Mouse (Mus musculus) mature B cell (primary cell): ENCODE measurements around the gene Itgb1.

ENCODE experiments used
- in situ Hi-C: fragments of 300-500 bp; cut with MboI; formaldehyde crosslinking; loops from 2 replicates; pipeline ENCODE4 v1.14.3; 2019

Itgb1 gene

GRCm38 (mm10) chr8:128685507-128686428 lies at the start of gene Itgb1:
TSS of gene Itgb1 (plus strand) at chr8:128685654.
- in situ Hi-C loops, result no loop called here

- in situ Hi-C loops, result no loop called here
Measured at GRCm38 (mm10) chr8:128643104-128643503, 42.4 kb upstream of the Itgb1 start.

- in situ Hi-C loops, result no loop called here
Measured at GRCm38 (mm10) chr8:128645452-128645851, 40.0 kb upstream of the Itgb1 start.

GRCm38 (mm10) chr8:128646456-128646855 lies 39.0 kb upstream of the Itgb1 start:
- in situ Hi-C loops, result no loop called here

- in situ Hi-C loops, result no loop called here
Measured at GRCm38 (mm10) chr8:128648071-128648470, 37.4 kb upstream of the Itgb1 start.

GRCm38 (mm10) chr8:128650331-128650855 lies 35.1 kb upstream of the Itgb1 start:
- in situ Hi-C loops, result no loop called here

- in situ Hi-C loops, result no loop called here
Measured at GRCm38 (mm10) chr8:128652399-128653109, 32.9 kb upstream of the Itgb1 start.

- in situ Hi-C loops, result no loop called here
Measured at GRCm38 (mm10) chr8:128653642-128654364, 31.7 kb upstream of the Itgb1 start.

GRCm38 (mm10) chr8:128654365-128655099 lies 30.9 kb upstream of the Itgb1 start:
- in situ Hi-C loops, result no loop called here

- in situ Hi-C loops, result no loop called here
Measured at GRCm38 (mm10) chr8:128662144-128662543, 23.3 kb upstream of the Itgb1 start.

GRCm38 (mm10) chr8:128662696-128663095 lies 22.8 kb upstream of the Itgb1 start:
- in situ Hi-C loops, result no loop called here

- in situ Hi-C loops, result no loop called here
Measured at GRCm38 (mm10) chr8:128663106-128663505, 22.3 kb upstream of the Itgb1 start.

- in situ Hi-C loops, result no loop called here
Measured at GRCm38 (mm10) chr8:128666576-128667263, 18.7 kb upstream of the Itgb1 start.

GRCm38 (mm10) chr8:128671813-128672212 lies 13.6 kb upstream of the Itgb1 start:
- in situ Hi-C loops, result no loop called here

GRCm38 (mm10) chr8:128672441-128672840 lies 13.0 kb upstream of the Itgb1 start:
- in situ Hi-C loops, result no loop called here

- in situ Hi-C loops, result no loop called here
Measured at GRCm38 (mm10) chr8:128672950-128673349, 12.5 kb upstream of the Itgb1 start.

- in situ Hi-C loops, result no loop called here
Measured at GRCm38 (mm10) chr8:128675848-128676629, 9.4 kb upstream of the Itgb1 start.

GRCm38 (mm10) chr8:128679909-128680308 lies 5.5 kb upstream of the Itgb1 start:
- in situ Hi-C loops, result no loop called here

- in situ Hi-C loops, result no loop called here
Measured at GRCm38 (mm10) chr8:128680548-128681325, 4.7 kb upstream of the Itgb1 start.
